Mouse (Mus musculus): Measurements from ENCODE around the gene 1700023F06Rik. TPM values are rescaled to one million over a fixed set of nuclear protein-coding genes. Genes with fewer than 3 reads are reported as not detected.

Gene 1700023F06Rik
- polyA plus RNA-seq (2011; ENCODE audit: insufficient read depth, insufficient read length, low replicate concordance, missing spikeins): not detected in 2 replicates

- Histone ChIP-seq H3K27ac (ENCODE audit: control insufficient read depth, insufficient read depth, low read depth, low read length, poor library complexity) (no peak within 1 kb of the TSS), H3K4me3 (replicated peaks; ENCODE audit: control insufficient read depth, low read depth, low read length) (no peak within 1 kb of the TSS), H3K4me1 (ENCODE audit: control insufficient read depth, insufficient read depth, low read length) (no peaks in the 10 kb centered on the region)
- 90% methylated on average over 3 of the region's 3 CpGs for WGBS
- TF ChIP-seq POLR2A (IDR thresholded peaks at IDR 0.05; ENCODE audit: borderline replicate concordance, control insufficient read depth, low read depth, low read length): no peak
- no peak for TF ChIP-seq CTCF (IDR thresholded peaks at IDR 0.05; ENCODE audit: control insufficient read depth, insufficient read depth, low read length)
These were observed at the start of gene 1700023F06Rik for GRCm38 (mm10) chr11:103208458-103208857. 1700023F06Rik (minus strand) TSS chr11:103208558.

GRCm38 (mm10) chr11:103257938-103258481 is 49.7 kb upstream of the 1700023F06Rik start:
- WGBS: 11% methylated on average over 4 of the region's 4 CpGs
- H3K27ac ChIP-seq (ENCODE audit: control insufficient read depth, insufficient read depth, low read depth, low read length, poor library complexity): peak overlapping the region; percentile 82
- H3K4me3 ChIP-seq (replicated peaks; ENCODE audit: control insufficient read depth, low read depth, low read length): no peak overlapping the region
- TF ChIP-seq CTCF (IDR thresholded peaks at IDR 0.05; ENCODE audit: control insufficient read depth, insufficient read depth, low read length) (no peak), POLR2A (IDR thresholded peaks at IDR 0.05; ENCODE audit: borderline replicate concordance, control insufficient read depth, low read depth, low read length) (no peak)
- peaks cover 23% of the 10 kb centered on the region for H3K4me1 ChIP-seq (ENCODE audit: control insufficient read depth, insufficient read depth, low read length)

- Histone ChIP-seq H3K4me1 (ENCODE audit: control insufficient read depth, insufficient read depth, low read length) (peaks cover 19% of the 10 kb centered on the region), H3K27ac (ENCODE audit: control insufficient read depth, insufficient read depth, low read depth, low read length, poor library complexity) (no peak overlapping the region), H3K4me3 (replicated peaks; ENCODE audit: control insufficient read depth, low read depth, low read length) (no peak overlapping the region)
- TF ChIP-seq POLR2A (IDR thresholded peaks at IDR 0.05; ENCODE audit: borderline replicate concordance, control insufficient read depth, low read depth, low read length) (no peak), CTCF (IDR thresholded peaks at IDR 0.05; ENCODE audit: control insufficient read depth, insufficient read depth, low read length) (no peak)
- 35% methylated on average over 5 of the region's 5 CpGs for WGBS
These were observed 45.2 kb upstream of the 1700023F06Rik start for GRCm38 (mm10) chr11:103253605-103254004.

GRCm38 (mm10) chr11:103252380-103252779 is 44.0 kb upstream of the 1700023F06Rik start:
- WGBS: 70% methylated on average over 5 of the region's 5 CpGs
- Histone ChIP-seq H3K27ac (ENCODE audit: control insufficient read depth, insufficient read depth, low read depth, low read length, poor library complexity) (no peak overlapping the region), H3K4me3 (replicated peaks; ENCODE audit: control insufficient read depth, low read depth, low read length) (no peak overlapping the region), H3K4me1 (ENCODE audit: control insufficient read depth, insufficient read depth, low read length) (peaks cover 20% of the 10 kb centered on the region)
- TF ChIP-seq CTCF (IDR thresholded peaks at IDR 0.05; ENCODE audit: control insufficient read depth, insufficient read depth, low read length) (no peak), POLR2A (IDR thresholded peaks at IDR 0.05; ENCODE audit: borderline replicate concordance, control insufficient read depth, low read depth, low read length) (no peak)

- peaks cover 20% of the 10 kb centered on the region for H3K4me1 ChIP-seq (ENCODE audit: control insufficient read depth, insufficient read depth, low read length)
These were observed 42.0 kb upstream of the 1700023F06Rik start for GRCm38 (mm10) chr11:103250324-103250723.

GRCm38 (mm10) chr11:103249509-103249908 is 41.2 kb upstream of the 1700023F06Rik start:
- Histone ChIP-seq H3K4me1 (ENCODE audit: control insufficient read depth, insufficient read depth, low read length) (peaks cover 19% of the 10 kb centered on the region), H3K4me3 (replicated peaks; ENCODE audit: control insufficient read depth, low read depth, low read length) (no peak overlapping the region), H3K27ac (ENCODE audit: control insufficient read depth, insufficient read depth, low read depth, low read length, poor library complexity) (peak overlapping the region; percentile 82)
- peak; percentile 36 for TF ChIP-seq POLR2A (IDR thresholded peaks at IDR 0.05; ENCODE audit: borderline replicate concordance, control insufficient read depth, low read depth, low read length)
- no peak for TF ChIP-seq CTCF (IDR thresholded peaks at IDR 0.05; ENCODE audit: control insufficient read depth, insufficient read depth, low read length)
- 4% methylated on average over 6 of the region's 6 CpGs for WGBS

More at GRCm38 (mm10) chr11:103250324-103250723, 42.0 kb upstream of the 1700023F06Rik start:
- no peak for TF ChIP-seq POLR2A (IDR thresholded peaks at IDR 0.05; ENCODE audit: borderline replicate concordance, control insufficient read depth, low read depth, low read length)
- TF ChIP-seq CTCF (IDR thresholded peaks at IDR 0.05; ENCODE audit: control insufficient read depth, insufficient read depth, low read length): no peak
- WGBS: 75% methylated on average over 3 of the region's 3 CpGs
- H3K27ac ChIP-seq (ENCODE audit: control insufficient read depth, insufficient read depth, low read depth, low read length, poor library complexity): no peak overlapping the region
- H3K4me3 ChIP-seq (replicated peaks; ENCODE audit: control insufficient read depth, low read depth, low read length): no peak overlapping the region

GRCm38 (mm10) chr11:103248837-103249236 is 40.5 kb upstream of the 1700023F06Rik start:
- Histone ChIP-seq H3K4me3 (replicated peaks; ENCODE audit: control insufficient read depth, low read depth, low read length) (no peak overlapping the region), H3K4me1 (ENCODE audit: control insufficient read depth, insufficient read depth, low read length) (peaks cover 19% of the 10 kb centered on the region), H3K27ac (ENCODE audit: control insufficient read depth, insufficient read depth, low read depth, low read length, poor library complexity) (peak overlapping the region; percentile 77; the same call in 1 of the 2 replicates)

GRCm38 (mm10) chr11:103247504-103248177 is 39.3 kb upstream of the 1700023F06Rik start:
- WGBS: 64% methylated on average over 11 of the region's 11 CpGs
- no peak overlapping the region for H3K4me3 ChIP-seq (replicated peaks; ENCODE audit: control insufficient read depth, low read depth, low read length)
- H3K27ac ChIP-seq (ENCODE audit: control insufficient read depth, insufficient read depth, low read depth, low read length, poor library complexity): peak overlapping the region; percentile 30; the same call in 1 of the 2 replicates
- no peak for TF ChIP-seq CTCF (IDR thresholded peaks at IDR 0.05; ENCODE audit: control insufficient read depth, insufficient read depth, low read length)
- TF ChIP-seq POLR2A (IDR thresholded peaks at IDR 0.05; ENCODE audit: borderline replicate concordance, control insufficient read depth, low read depth, low read length): no peak
- H3K4me1 ChIP-seq (ENCODE audit: control insufficient read depth, insufficient read depth, low read length): peaks cover 15% of the 10 kb centered on the region

More at GRCm38 (mm10) chr11:103248837-103249236, 40.5 kb upstream of the 1700023F06Rik start:
- 30% methylated on average over 5 of the region's 5 CpGs for WGBS
- TF ChIP-seq POLR2A (IDR thresholded peaks at IDR 0.05; ENCODE audit: borderline replicate concordance, control insufficient read depth, low read depth, low read length) (no peak), CTCF (IDR thresholded peaks at IDR 0.05; ENCODE audit: control insufficient read depth, insufficient read depth, low read length) (no peak)
